ENCODE assay signal across 31 mouse cellular contexts in genomic region chr2:125315203-125315602, GRCm38 (mm10).
"Had no signal": no experiment of that assay in that cellular context is flagged by ENCODE, and none has a peak within 500 bp of the region (broad histone marks: within the 10 kb centered on the region; RNA-seq: fewer than 3 reads in every experiment).

No protein-coding gene starts in this region.

- H3K36me3 ChIP-seq: liver, embryonic 12.5 days; liver, embryonic 13.5 days; liver, embryonic 15.5 days; midbrain, embryonic 15.5 days had no signal

- H3K9ac ChIP-seq: limb, embryonic 12.5 days; limb, embryonic 13.5 days; limb, embryonic 15.5 days; liver, embryonic 12.5 days; liver, embryonic 13.5 days; liver, embryonic 14.5 days; liver, embryonic 15.5 days; liver, postnatal 0 days; lung, embryonic 14.5 days; midbrain, embryonic 12.5 days; midbrain, embryonic 13.5 days; midbrain, embryonic 15.5 days; neural tube, embryonic 12.5 days; neural tube, embryonic 13.5 days had no signal

- H3K9me3 ChIP-seq: limb, embryonic 10.5 days; limb, embryonic 12.5 days; limb, embryonic 13.5 days; limb, embryonic 15.5 days; liver, embryonic 12.5 days; liver, embryonic 13.5 days; liver, embryonic 15.5 days; megakaryocyte, embryonic 14.5 days; midbrain, embryonic 10.5 days; midbrain, embryonic 12.5 days; midbrain, embryonic 13.5 days; midbrain, embryonic 15.5 days; neural tube, embryonic 12.5 days; neural tube, embryonic 13.5 days had no signal

- H3K4me2 ChIP-seq: limb, embryonic 12.5 days; limb, embryonic 13.5 days; limb, embryonic 15.5 days; liver, embryonic 11.5 days; liver, embryonic 12.5 days; liver, embryonic 13.5 days; liver, embryonic 15.5 days; lung, embryonic 14.5 days; midbrain, embryonic 12.5 days; midbrain, embryonic 13.5 days; midbrain, embryonic 15.5 days; neural tube, embryonic 12.5 days; neural tube, embryonic 13.5 days had no signal

- DNase-seq: left cerebral cortex, postnatal 4 days; liver; liver, embryonic 13.5 days; liver, postnatal 0 days; lung, adult 18-20 months; lung, adult 2 months; lung, postnatal 10 days; lung, postnatal 14 days; lung, postnatal 4 days; midbrain, embryonic 14.5 days had no signal

- ATAC-seq: liver, embryonic 12.5 days; liver, postnatal 0 days; lung, postnatal 0 days; midbrain, embryonic 13.5 days; midbrain, embryonic 15.5 days; midbrain, embryonic 16.5 days had no signal

- H3K4me1 ChIP-seq: limb, embryonic 10.5 days; limb, embryonic 12.5 days; limb, embryonic 13.5 days; limb, embryonic 15.5 days; liver, embryonic 12.5 days; liver, embryonic 13.5 days; liver, embryonic 15.5 days; midbrain, embryonic 12.5 days; midbrain, embryonic 13.5 days; midbrain, embryonic 15.5 days; neural tube, embryonic 12.5 days; neural tube, embryonic 13.5 days had no signal

- H3K27ac ChIP-seq: left cerebral cortex, adult 2 months; limb, embryonic 10.5 days; limb, embryonic 12.5 days; limb, embryonic 13.5 days; limb, embryonic 15.5 days; liver, embryonic 12.5 days; liver, embryonic 13.5 days; liver, embryonic 14.5 days; liver, embryonic 15.5 days; macrophage; midbrain, embryonic 10.5 days; midbrain, embryonic 12.5 days; midbrain, embryonic 13.5 days; midbrain, embryonic 15.5 days; neural tube, embryonic 12.5 days; neural tube, embryonic 13.5 days had no signal

- H3K4me3 ChIP-seq: left cerebral cortex, adult 2 months; limb, embryonic 10.5 days; limb, embryonic 12.5 days; limb, embryonic 13.5 days; limb, embryonic 15.5 days; liver, embryonic 12.5 days; liver, embryonic 13.5 days; liver, embryonic 15.5 days; megakaryocyte, embryonic 14.5 days; midbrain, embryonic 10.5 days; midbrain, embryonic 12.5 days; midbrain, embryonic 13.5 days; midbrain, embryonic 15.5 days; myocyte; neural tube, embryonic 12.5 days; neural tube, embryonic 13.5 days had no signal

- H3K27me3 ChIP-seq: limb, embryonic 12.5 days; limb, embryonic 13.5 days; limb, embryonic 15.5 days; liver, embryonic 12.5 days; liver, embryonic 13.5 days; liver, embryonic 15.5 days; midbrain, embryonic 12.5 days; midbrain, embryonic 13.5 days; midbrain, embryonic 15.5 days; neural tube, embryonic 12.5 days; neural tube, embryonic 13.5 days had no signal
